Mouse (Mus musculus) neural tube, embryonic 10.5 days (tissue): Measurements from ENCODE around the gene Nfyc.

Source experiments
- DNase-seq: peaks from one replicate; pipeline ENCODE4 v3.0.0-alpha.2; 2017; ENCODE audit warnings: low spot score; ENCODE audit errors: extremely low spot score

Nfyc gene

DNA sequence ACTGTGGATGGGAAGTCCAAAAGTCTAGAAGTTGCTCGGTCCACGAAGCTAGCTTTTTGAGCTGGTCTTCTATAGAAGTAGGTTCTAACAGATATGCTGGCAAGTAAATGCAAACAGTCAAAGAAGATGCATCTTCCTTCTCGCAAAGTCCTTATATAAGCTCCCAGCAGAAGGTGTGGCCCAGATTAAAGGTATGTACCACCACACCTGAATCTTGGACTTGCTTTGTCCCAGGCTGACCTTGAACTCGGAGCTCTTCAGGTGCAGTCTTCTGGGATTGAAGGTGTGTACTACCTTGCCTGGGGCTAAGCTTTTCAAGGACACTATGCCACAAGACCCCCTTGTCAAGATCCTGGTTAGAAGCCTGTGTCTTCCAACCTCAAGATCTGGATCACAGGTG lies at the start of gene Nfyc:
TSS of gene Nfyc (minus strand) at position 101 of the 400 bp plus-strand sequence.
- DNase-seq: no peak

GRCm38 (mm10) chr4:120880731-120881432 lies 49.5 kb upstream of the Nfyc start:
- no peak for DNase-seq

GRCm38 (mm10) chr4:120879386-120879785 lies 48.0 kb upstream of the Nfyc start:
- DNase-seq: no peak

- DNase-seq: no peak
These were observed 47.4 kb upstream of the Nfyc start for GRCm38 (mm10) chr4:120878728-120879127.

DNA sequence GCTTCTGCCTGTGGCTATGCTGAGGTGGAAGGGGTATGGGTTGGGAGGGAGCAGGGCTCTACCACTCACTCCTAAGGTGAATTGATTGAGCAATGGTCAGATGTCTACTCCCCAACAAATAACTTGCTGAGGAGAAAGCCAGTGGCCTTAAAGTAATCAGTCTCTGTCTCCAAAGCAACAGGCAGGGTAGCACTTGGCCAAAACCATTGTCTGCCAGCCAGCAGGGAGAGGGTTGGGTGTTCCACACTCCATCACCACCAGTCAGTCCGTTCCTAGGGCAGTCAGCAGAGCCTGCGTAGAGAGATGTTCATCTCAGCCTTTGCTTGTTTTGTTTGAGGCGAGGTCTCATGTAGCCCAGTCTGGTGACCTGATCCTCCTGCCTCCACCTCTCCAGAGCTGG lies 44.6 kb upstream of the Nfyc start:
- no peak for DNase-seq

DNA sequence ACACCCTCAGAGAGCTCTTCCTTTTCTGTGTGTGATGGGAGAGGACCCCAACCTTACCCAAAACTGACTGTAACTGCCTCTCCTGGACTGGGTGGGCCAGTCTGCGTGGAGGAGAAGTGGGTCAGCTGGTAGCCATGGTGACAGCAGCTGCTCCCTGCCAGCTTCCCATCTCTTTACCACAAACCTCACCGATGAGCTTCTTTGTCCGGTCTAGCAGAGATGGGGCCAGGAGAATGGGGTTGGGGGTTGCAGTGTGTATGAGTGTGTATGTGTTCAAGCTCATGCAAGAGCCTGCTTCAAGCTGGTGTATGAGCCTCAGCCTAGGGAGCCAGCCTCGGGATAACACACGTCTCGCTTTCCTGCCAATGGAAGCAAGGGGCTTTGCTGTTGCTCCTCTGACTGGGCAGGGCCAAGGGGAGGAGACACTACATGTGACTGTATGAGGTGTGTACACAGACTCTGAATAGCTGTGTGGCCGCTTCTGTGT lies 38.9 kb upstream of the Nfyc start:
- no peak for DNase-seq

DNA sequence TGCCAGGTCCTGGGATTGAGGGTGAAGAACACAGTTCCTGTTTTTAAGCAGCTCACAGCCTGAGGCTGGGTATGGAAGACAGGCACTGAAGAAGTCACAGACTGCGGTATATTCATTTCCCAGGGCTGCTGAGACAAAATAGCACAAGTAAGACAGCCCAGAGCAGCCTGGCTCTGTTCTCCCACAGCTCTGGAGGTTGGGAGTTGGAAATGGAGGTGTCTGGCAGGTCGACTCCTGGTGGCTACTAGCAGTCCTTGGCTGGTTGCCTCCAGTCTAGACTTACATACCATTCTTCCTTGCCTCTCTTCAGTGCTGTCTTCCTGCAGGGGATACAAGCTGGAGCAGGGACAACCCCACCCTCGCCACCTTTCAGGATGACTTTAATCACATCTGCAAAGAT lies 37.6 kb upstream of the Nfyc start:
- no peak for DNase-seq

DNA sequence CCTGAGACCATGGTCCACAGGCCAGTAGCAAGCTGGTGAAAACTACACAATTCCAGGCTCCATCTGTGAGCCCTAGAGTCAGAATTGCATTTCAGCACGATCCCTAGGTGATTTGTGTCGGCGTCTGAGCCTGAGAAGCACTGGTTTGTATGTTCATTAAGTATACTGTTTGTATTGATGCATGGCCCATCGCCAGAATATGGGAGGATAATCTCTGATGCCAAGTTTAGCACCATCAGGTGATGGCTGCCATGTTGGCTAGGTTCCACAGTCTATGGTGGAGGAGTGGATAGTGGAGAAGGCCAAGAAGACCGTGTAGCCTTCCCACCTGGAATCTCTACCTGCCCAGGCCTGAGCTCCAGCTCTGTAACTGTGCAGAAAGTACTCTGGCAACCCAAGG lies 36.9 kb upstream of the Nfyc start:
- no peak for DNase-seq

- peak; percentile 64 for DNase-seq
These were observed 34.8 kb upstream of the Nfyc start for GRCm38 (mm10) chr4:120866211-120866610.

DNA sequence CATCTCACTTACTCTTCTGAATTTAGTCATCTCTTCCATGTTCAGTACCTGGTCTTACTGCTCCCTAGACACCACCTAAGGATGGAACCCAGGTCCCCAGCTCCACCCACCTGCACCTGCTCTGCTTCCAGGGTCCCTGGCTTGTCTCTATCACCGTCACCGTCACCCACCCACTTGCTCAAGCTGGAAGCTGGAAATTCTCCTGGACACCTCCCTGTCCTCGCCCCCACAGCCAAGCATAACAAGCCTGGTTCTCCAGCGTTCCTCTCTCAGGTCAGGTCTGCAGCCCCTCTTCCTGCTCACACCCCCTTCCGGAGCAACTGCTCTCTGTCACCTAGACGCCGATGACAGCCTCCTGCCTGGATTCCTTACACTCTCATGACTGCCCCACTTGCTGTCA lies 28.5 kb upstream of the Nfyc start:
- no peak for DNase-seq

DNA sequence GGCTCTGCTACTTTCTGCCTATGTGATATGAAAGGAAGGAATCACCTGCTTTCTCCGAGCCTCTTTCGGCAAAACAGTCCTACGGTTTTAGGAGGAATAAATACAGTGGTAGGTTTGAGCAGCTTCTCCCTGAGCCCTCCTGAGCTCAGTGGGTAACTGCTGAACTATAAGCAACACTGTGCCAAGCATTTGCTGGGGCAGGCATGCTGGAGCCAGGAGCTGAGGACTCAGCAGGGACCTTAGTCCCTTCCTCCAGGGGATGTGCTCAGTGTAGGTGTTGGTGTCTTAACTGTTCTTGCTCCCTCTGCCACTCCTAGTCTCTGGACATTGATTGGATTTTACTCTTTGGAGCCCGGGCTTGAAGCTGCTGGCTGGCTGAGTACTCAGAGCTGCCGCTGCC lies 25.0 kb upstream of the Nfyc start:
- DNase-seq: no peak

DNA sequence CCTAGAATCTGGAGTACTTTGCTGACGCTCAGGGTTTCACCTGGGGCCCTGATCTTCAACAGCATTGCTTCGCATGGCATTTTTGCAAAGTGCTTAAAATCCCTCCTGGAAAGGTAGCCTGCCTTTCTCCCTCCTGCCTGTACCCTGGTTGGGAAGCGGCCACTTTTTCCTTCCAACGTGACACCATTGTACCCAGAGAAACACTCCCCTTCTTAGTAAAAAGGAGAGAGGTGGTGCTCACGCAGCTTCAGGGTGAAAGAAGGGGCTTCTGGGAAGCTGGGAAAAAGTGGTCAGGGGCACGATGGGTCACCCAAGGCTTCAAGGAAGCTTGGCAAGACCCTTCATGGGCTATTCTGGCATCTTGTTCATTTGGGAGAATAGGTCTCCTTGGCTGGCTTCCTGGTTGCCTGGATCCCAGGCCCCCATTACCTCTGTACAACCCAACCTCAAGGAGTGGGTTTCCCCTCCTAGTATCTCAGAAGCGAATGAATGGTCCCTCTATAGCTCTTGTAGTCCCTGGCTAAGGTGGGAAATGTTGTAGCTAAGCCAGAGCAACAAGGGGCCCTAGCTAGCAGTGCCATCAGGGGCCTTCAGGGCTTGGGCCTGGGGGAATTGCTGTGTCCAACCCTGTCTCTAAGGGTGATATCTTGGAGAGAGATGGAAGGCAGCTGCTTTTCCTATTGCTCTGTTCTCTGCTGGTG lies 24.1 kb upstream of the Nfyc start:
- DNase-seq: no peak

DNA sequence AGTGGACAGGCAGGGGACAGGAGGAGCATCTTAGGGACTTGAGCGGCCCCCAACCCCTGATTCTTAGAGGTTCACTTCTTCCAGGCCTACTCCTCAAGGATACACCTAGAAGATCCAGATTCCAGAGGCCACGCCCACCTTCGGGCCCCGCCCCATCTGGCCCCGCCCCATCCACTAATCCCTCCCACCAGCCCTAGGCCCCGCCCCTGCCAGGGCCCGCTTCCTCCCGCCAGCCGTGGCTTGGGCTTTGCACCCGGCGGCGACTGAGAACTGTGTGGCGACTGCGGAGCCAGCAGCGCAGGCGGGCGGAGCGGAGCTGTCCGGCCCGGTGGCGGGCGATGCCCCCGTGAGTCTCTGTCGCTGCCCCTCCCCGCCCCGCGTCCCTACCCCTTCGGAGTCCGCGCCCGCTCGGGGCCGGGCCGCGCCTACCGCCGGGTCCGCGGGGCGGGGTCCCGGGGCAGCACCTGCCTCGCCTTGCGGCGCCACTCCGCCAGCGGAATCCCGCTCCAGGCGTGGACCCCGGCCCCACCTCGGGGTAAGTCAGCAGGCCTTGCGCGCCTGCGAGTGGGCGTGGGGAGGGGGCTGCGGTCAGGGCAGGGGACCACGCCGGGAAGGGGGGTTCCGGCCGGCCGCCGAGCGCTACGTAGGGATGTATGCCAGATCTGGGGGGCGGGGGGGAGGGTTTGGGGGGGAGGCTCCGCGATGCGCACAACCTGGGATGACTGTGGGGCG lies 23.4 kb upstream of the Nfyc start, which contains the start of gene Rims3:
TSS of gene Rims3 (plus strand) at position 229 of the 732 bp plus-strand sequence.
- peak; percentile 73 for DNase-seq

DNA sequence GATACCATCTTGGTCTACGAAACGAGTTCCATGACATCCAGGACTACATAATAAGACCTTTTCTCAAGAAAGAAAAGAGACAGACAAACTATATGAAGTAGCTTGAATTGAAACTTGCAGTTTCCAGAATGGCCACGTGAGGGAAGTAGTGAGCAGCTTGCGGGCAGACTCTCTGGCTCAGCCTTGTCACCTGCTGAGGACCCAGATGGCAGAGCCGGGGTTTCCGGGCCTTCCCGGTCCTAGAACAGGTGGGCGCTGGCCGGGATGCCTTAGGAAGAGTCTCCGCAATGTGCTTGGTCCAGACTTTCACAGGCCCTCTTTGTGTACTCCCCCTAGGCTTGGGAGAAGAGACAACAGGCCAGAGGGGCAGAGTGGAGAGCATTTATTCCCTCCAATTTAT lies 19.6 kb upstream of the Nfyc start:
- peak; percentile 84 for DNase-seq

DNA sequence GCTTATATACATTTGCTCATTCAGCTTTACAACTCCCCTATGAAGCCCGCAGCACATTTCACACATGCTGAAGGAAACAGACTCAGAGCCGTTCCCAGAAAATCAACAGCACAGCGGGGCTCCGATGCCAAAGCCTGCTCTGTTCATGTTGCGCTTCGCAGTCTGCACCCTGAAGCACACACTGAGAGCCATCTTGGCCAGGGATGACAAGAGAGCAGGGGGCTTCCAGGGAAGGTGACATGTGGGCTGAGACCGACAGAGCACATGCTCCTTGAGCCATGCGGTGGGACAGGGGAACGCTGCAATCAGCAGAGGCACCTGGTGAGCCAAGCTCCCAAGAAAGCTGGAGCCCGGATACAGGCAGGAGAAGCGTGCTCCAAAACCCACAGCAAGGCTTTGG lies 18.1 kb upstream of the Nfyc start:
- no peak for DNase-seq

- no peak for DNase-seq
These were observed 17.5 kb upstream of the Nfyc start for GRCm38 (mm10) chr4:120848909-120849308.

GRCm38 (mm10) chr4:120845098-120845497 lies 13.7 kb upstream of the Nfyc start:
- no peak for DNase-seq

DNA sequence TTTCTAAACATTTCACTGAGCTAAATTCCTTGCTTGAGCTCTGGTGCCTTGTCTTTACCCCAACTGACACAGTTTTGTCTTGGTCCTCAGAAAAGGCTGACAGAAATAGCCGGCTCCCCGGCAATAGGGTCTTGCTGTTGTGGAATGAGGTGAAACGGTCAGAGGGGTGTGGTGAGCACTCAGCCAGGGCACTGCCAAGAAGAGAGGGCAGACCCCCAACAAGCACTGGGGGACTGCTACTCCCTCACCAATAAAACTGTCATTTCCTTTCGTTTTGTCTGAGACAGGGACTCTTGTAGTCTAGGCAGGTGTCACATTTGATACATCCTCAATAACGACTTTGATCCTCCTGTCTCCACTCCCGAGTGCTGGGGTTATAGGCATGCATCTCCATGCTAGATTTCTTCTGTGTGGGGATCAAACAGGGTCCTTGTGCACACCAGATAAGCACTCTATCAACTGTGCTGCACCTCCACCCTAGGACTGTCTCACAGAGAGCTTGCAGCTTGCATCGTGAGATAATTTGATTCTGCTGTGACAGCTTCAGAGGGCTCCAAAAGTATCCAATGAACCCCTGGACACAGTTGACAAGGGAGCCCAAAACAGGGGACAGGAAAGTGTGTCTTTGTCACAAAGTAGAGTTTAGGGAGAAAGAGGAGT lies 13.2 kb upstream of the Nfyc start:
- DNase-seq: no peak

- no peak for DNase-seq
These were observed 10.0 kb upstream of the Nfyc start for GRCm38 (mm10) chr4:120841342-120841741.

- DNase-seq: no peak
These were observed 605 bp downstream of the Nfyc start for GRCm38 (mm10) chr4:120830767-120831166.

DNA sequence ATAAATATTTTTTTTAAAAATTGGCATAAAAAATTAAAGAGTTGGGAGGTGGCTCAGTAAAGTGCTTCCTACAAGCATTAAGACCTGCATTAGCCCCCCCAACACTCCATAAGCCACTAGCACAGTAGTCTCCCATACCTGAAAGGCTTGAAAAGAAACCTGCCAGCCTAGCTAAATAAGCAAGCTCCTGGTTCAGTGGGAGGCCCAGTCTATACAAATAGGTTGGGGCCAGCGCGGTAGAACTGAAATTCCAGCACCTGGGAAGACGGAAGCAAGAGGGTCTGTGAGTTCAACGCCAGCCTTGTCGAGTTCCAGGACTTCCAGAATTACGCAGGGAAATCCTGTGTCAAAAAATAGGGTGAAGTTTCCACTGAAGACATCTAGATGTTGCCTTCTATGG lies 5.0 kb downstream of the Nfyc start:
- peak; percentile 13 for DNase-seq
